Comparison of ENCODE assay signal across 9 mouse cellular contexts in the genomic region with DNA sequence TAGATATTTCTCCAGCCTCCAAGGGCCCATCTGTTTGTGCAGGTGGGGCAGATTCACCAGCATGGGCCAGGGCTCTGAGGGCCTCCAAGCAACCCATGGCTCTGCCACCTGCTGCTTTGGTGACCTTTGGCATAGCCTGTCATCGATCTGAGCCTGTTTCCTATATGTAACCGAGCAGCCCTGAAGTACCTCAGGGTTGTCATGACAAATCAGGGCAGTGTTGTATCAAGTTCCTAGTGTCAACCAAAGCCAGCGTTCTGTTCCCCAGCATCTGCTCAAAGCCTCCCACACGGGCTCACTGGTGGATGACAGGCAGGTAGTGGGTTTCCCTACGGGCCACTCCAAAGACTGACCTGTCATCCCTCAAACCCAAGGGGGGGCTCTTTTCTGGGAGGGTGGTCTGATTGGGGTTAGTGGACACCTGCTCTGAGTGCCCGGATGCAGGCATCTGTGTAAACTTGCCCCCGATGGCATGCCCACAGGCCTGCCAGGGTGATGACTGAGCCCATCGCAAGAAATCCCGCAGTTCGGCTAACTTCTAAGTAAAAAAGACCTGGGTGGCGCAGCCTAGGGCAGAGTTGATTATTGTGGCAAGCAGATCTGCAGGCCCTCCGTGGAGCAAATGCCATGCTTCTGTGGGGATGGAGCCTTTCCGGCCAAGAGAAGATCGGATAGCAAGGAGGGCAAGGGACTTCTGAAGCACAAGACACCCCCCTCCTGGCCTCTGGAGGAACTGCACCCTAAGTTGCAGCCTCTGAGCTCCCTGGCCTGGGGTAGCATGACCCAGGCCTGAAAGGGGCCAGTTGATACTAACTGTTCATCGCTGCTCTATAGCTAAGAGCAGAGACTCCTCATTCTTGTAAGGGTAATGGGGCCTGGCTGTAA. TPM values are rescaled to one million over a fixed set of nuclear protein-coding genes. Genes with fewer than 3 reads are reported as not detected.
A peak's percentile ranks its signal among the peaks of the same experiment; 100 is the strongest.
DNase-seq lines count a peak whose midpoint lies in the region; ATAC-seq and TF ChIP-seq lines count a peak whose summit lies in the region.
"Had no signal": no experiment of that assay in that cellular context is flagged by ENCODE, and none has a peak within 500 bp of the region (broad histone marks: within the 10 kb centered on the region; RNA-seq: fewer than 3 reads in every experiment).

No protein-coding gene starts in this region.

- H3K27ac ChIP-seq in ES-E14 (ENCODE audit: insufficient read depth, low read depth, low read length, poor library complexity, severe bottlenecking): no peak overlapping the region
- no peak overlapping the region for H3K27ac ChIP-seq in forebrain, embryonic 11.5 days (ENCODE audit: low read depth, low read length)
- no peak overlapping the region for H3K27ac ChIP-seq in lung, embryonic 16.5 days (ENCODE audit: low read length)

- H3K36me3 ChIP-seq in ES-E14 (ENCODE audit: control insufficient read depth, insufficient read depth, low read length, poor library complexity, severe bottlenecking): no peaks in the 10 kb centered on the region
- no peaks in the 10 kb centered on the region for H3K36me3 ChIP-seq in forebrain, embryonic 11.5 days (ENCODE audit: control insufficient read depth, insufficient read depth, low read length)
- no peaks in the 10 kb centered on the region for H3K36me3 ChIP-seq in lung, embryonic 16.5 days (ENCODE audit: control insufficient read depth, insufficient read depth, low read length)

- peak overlapping the region in 1 of 2 experiments; percentile 37; a peak in 1 of 4 replicates for H3K4me3 ChIP-seq in ES-E14 (ENCODE audit: insufficient read depth in 1 of 2, low read depth in 1 of 2, low read length in 2 of 2, poor library complexity in 1 of 2, severe bottlenecking in 1 of 2)
- H3K4me3 ChIP-seq in forebrain, embryonic 11.5 days (ENCODE audit: low read depth, low read length): no peak overlapping the region
- no peak overlapping the region for H3K4me3 ChIP-seq in lung, embryonic 16.5 days (ENCODE audit: low read length)

- H3K27me3 ChIP-seq in forebrain, embryonic 11.5 days (ENCODE audit: control insufficient read depth, insufficient read depth, low read length): no peaks in the 10 kb centered on the region
- H3K27me3 ChIP-seq in lung, embryonic 16.5 days (ENCODE audit: control insufficient read depth, insufficient read depth, low read depth, low read length): no peaks in the 10 kb centered on the region

- in situ Hi-C loops in ES-E14 (cut with MboI; ENCODE audit: low sequenced_read_pairs in 2 of 2, unreplicated experiment in 2 of 2): loop anchor here (10.0 to 25.0 kb wide), 2 partner anchors 731 to 738 kb away; no protein-coding TSS in a partner anchor

- H3K4me2 ChIP-seq in forebrain, embryonic 11.5 days (ENCODE audit: low read depth, low read length, severe bottlenecking): no peak overlapping the region
- H3K4me2 ChIP-seq in lung, embryonic 16.5 days (ENCODE audit: low read depth, low read length): no peak overlapping the region

- 48% methylated on average over 15 of the region's 15 CpGs for WGBS in forebrain, embryonic 11.5 days
- WGBS in lung, embryonic 16.5 days: 42% methylated on average over 15 of the region's 15 CpGs

- peak; percentile 62 for DNase-seq in ES-E14 (ENCODE audit: low read depth, low spot score)
- DNase-seq in c-Kit-positive CD71-positive TER-119-positive erythroid progenitor cells, embryonic 14.5 days (ENCODE audit: low spot score): peak; percentile 30
- peak; percentile 89 for DNase-seq in forebrain, embryonic 11.5 days (ENCODE audit: low spot score)
- DNase-seq in layer of hippocampus, adult 8-10 months (ENCODE audit: low spot score in 2 of 2): peak; percentile 27 to 74
- peak; percentile 87 for DNase-seq in retina, postnatal 1 day
- DNase-seq in thymus, postnatal 4 days: peak; percentile 80

- no peak overlapping the region for H3K9ac ChIP-seq in ES-E14 (ENCODE audit: insufficient read depth, low read depth, low read length, poor library complexity, severe bottlenecking)
- no peak overlapping the region for H3K9ac ChIP-seq in forebrain, embryonic 11.5 days (ENCODE audit: low read length)
- no peak overlapping the region for H3K9ac ChIP-seq in lung, embryonic 16.5 days (ENCODE audit: low read length)

- peak; percentile 67 for ATAC-seq in forebrain, embryonic 11.5 days (replicated peaks; ENCODE audit: low FRiP score)
- ATAC-seq in hematopoietic stem cell, adult 5-6 weeks (replicated peaks in 1 of 2; ENCODE audit: insufficient read depth in 1 of 2, low FRiP score in 2 of 2, low TSS enrichment in 1 of 2, low read depth in 1 of 2, poor library complexity in 2 of 2, severe bottlenecking in 2 of 2): peak; percentile 71 to 75
- ATAC-seq in lung, embryonic 16.5 days (ENCODE audit: low read depth): peak; percentile 84

- H3K4me1 ChIP-seq in ES-E14 (ENCODE audit: control insufficient read depth in 2 of 2, insufficient read depth in 2 of 2, low read length in 2 of 2, poor library complexity in 1 of 2): no peaks in the 10 kb centered on the region
- H3K4me1 ChIP-seq in forebrain, embryonic 11.5 days (replicated peaks; ENCODE audit: control insufficient read depth, insufficient read depth, low read length): peaks cover 4% of the 10 kb centered on the region; the same call in 1 of the 2 replicates
- H3K4me1 ChIP-seq in lung, embryonic 16.5 days (replicated peaks; ENCODE audit: control insufficient read depth, insufficient read depth, low read length): peaks cover 3% of the 10 kb centered on the region

- no peaks in the 10 kb centered on the region for H3K9me3 ChIP-seq in ES-E14 (ENCODE audit: control insufficient read depth, insufficient read depth, low read depth, low read length)
- no peaks in the 10 kb centered on the region for H3K9me3 ChIP-seq in forebrain, embryonic 11.5 days (ENCODE audit: control insufficient read depth, low read length)
- H3K9me3 ChIP-seq in lung, embryonic 16.5 days (ENCODE audit: control insufficient read depth, low read length): no peaks in the 10 kb centered on the region

TF ChIP-seq in ES-E14, 5 proteins besides CTCF, POLR2A, EP300 and RAD21:
- peak; percentile 73; the same call in 1 of the 2 replicates for TF ChIP-seq ZC3H11A (IDR thresholded peaks at IDR 0.05; ENCODE audit: borderline replicate concordance, low read depth, low read length)
- TF ChIP-seq ZNF384 (IDR thresholded peaks at IDR 0.05; ENCODE audit: low read depth, low read length): no peak

RNA-seq across cellular contexts. Expression of gene E030025P04Rik, which starts 48.7 kb away (rescaled TPM):
- not detected in 2 replicates for total RNA-seq in ES-E14 (2012; rRNA removed)
- not detected in 2 replicates for polyA plus RNA-seq in forebrain, embryonic 11.5 days (2014; fragmentation: Nextera tagmentation; extraction: Ambion mirVana)
- total RNA-seq in hematopoietic stem cell, adult 5-6 weeks (2017): not detected in 2 replicates
- not detected for total RNA-seq in layer of hippocampus, adult 8-10 months (2022)
- 0.19 and 0.20 TPM in 2 replicates for polyA plus RNA-seq in lung, embryonic 16.5 days (2015; fragmentation: Nextera tagmentation; extraction: Ambion mirVana)
- polyA plus RNA-seq: heart, embryonic 16.5 days had no signal

Comparison
In these comparisons a context has a peak if more than half of its experiments do, and no peak if none do; other contexts are left out.
1. DNase-seq: peak in every context shown above with its lines; median percentile 89 in forebrain, embryonic 11.5 days; 87 in retina, postnatal 1 day; 80 in thymus, postnatal 4 days; 62 in ES-E14; 50 in layer of hippocampus, adult 8-10 months; 30 in c-Kit-positive CD71-positive TER-119-positive erythroid progenitor cells, embryonic 14.5 days.